Mouse (Mus musculus) spleen, adult 2 months (tissue): ENCODE data around the gene Snx29.

ENCODE experiments used
- CTCF ChIP-seq: fragments of 200-500 bp; IDR thresholded peaks from 2 replicates; pipeline ENCODE4 v1.5.1; 2011; ENCODE audit warnings: mild to moderate bottlenecking, inconsistent platforms; ENCODE audit not compliant: insufficient read depth, insufficient read length, insufficient replicate concordance; ENCODE audit errors: extremely low read depth
- POLR2A ChIP-seq: fragments of 200-500 bp; IDR thresholded peaks from 2 replicates; pipeline ENCODE4 v1.6.1; 2011; ENCODE audit warnings: low read depth, low read length, inconsistent platforms

DNA sequence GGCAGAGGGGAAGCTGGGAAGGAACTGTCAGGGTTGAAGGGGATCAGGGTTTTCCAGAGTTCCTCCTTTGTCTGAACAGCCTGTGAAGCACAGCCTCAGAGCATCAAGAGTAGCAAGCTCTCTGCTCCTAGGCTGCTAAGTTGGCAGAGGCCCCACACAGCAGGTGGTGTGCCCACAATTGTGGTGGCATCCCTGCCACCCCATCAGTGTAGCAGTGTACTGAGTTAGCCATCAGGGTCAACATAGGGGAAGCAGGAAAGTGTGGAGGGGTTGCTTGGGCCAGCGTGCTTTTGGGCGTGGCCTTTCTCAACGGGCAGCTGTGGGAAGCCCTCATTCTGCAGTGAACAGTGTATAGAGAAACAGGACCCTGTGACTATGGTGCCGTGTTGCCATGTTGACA lies 421.0 kb downstream of the Snx29 start:
- TF ChIP-seq CTCF (no peak), POLR2A (no peak)
